Mouse (Mus musculus) liver, embryonic 14.5 days (tissue): Measurements from ENCODE around the gene Ddx6.

Experiments
- CTCF ChIP-seq: IDR thresholded peaks from 2 replicates; pipeline ENCODE4 v1.5.1; 2016; ENCODE audit warnings: antibody characterized with exemption, low read depth, control low read depth
- EP300 ChIP-seq: IDR thresholded peaks from 2 replicates; pipeline ENCODE4 v1.6.1; 2016; ENCODE audit warnings: antibody characterized with exemption, low read depth

- no peak for TF ChIP-seq CTCF
- no peak for TF ChIP-seq EP300
Measured at GRCm38 (mm10) chr9:44605616-44606165, 999 bp downstream of the Ddx6 start.
